Mouse (Mus musculus) T-helper 2 cell (primary cell): Measurements from ENCODE around the gene Khk.

Source experiments
- in situ Hi-C: fragments of 300-600 bp; cut with MboI, MseI; formaldehyde crosslinking; loops from one replicate; pipeline ENCODE4 v1.15.1; 2025; ENCODE audit warnings: high pct_unique_total_duplicates

The Khk gene

GRCm38 (mm10) chr5:30968416-30968815 lies 47.2 kb downstream of the Khk start, which contains the start of gene Tcf23:
TSS of gene Tcf23 (plus strand) at chr5:30968662.
- in situ Hi-C loops = no loop called here

- in situ Hi-C loops = no loop called here
Measured at GRCm38 (mm10) chr5:30969440-30969839, 48.2 kb downstream of the Khk start.

DNA sequence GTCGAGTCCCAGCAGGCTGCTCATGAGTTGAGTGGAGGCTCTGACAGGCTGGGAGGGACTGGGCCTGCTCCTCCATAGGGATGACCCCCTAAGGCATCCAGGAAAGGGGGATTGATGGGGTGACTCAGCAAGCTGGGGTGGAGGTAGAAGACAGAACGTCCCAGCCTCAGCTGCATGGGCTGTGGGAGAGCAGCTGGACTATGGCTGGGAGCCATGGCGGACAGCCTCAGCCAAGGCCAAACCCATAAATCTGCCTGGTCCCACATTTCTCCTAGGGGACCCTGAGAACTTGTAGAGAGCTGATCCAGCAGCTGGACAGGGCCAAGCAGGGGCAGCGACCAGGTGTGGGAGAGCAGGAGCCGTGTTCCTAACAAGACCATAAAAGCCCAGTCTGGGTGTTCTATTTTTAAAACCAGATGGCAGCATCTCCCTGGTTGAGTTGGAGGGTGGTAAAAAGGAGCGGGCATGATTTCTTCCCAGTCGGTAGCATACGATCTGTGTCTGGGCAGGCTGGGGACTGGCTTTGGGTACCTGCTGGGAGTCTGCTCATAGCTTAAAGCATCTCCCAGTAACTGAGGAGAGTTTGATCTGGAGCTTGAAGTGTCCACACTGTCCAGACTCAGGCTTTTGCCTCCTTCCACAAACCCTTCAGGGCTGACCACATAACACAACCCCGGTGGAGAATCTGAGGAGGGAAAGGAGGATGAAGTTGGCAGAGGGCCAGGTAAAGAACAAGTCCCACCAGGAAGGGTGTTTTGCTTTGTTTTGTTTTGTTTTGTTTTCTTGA lies 53.8 kb downstream of the Khk start:
- in situ Hi-C loops = loop anchor here (10.0 to 25.0 kb wide), 2 partner anchors 513 to 1040 kb away; partner anchors contain the start of genes 1700001C02Rik and Otof
